Mouse (Mus musculus) CH12.LX (cell line): ENCODE measurements around the gene Muc13.

Experiments used
- CTCF ChIP-seq, 2 experiments: IDR thresholded peaks in 1 of 2; conservative IDR thresholded peaks in 1 of 2; 2 replicates each; pipeline ENCODE4 v1.5.1; 2011 to 2012; ENCODE audit warnings: low read depth in 2 of 2, low read length in 2 of 2, improper control_type of control experiment in 1 of 2, inconsistent platforms in 1 of 2, mild to moderate bottlenecking in 1 of 2, moderate library complexity in 1 of 2
- ELF1 ChIP-seq: IDR thresholded peaks from 2 replicates; pipeline ENCODE4 v1.6.1; 2014; ENCODE audit warnings: low read depth, mild to moderate bottlenecking, inconsistent platforms, low read length, improper control_type of control experiment
- RAD21 ChIP-seq: IDR thresholded peaks from 2 replicates; pipeline ENCODE4 v1.6.1; 2011; ENCODE audit warnings: low read depth, mild to moderate bottlenecking, low read length, improper control_type of control experiment, moderate library complexity

DNA sequence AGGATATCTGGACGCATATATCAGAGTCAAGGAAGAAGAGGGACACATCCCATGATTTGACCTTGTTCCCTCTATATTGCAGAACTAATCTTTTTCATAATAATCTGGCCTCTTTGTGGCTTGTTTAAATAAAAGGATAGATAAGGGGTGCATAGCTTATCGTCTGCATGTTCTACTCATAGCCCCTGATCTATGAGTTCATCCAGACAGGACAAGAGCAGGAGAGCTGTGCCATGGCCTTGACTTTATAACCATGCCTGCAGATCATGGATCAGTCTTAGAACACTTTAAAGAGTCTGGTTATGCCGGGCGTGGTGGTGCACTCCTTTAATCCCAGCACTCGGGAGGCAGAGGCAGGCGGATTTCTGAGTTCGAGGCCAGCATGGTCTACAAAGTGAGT lies 34.6 kb upstream of the Muc13 start:
- no peak for TF ChIP-seq CTCF (conservative IDR thresholded peaks at IDR 0.05 in 1 of 2, IDR thresholded peaks at IDR 0.05 in 1 of 2; ENCODE audit: low read depth in 2 of 2, low read length in 2 of 2)
- TF ChIP-seq ELF1: no peak
- TF ChIP-seq RAD21: no peak
